Mouse (Mus musculus) liver, embryonic 14.5 days (tissue): Measurements from ENCODE around the gene Dlg2. TPM values are rescaled to one million over a fixed set of nuclear protein-coding genes. Genes with fewer than 3 reads are reported as not detected.

Experiments
- ATAC-seq: fragments of 200-750 bp; cut with Nextera tagmentation; 2 replicates; pipeline ENCODE4 v1.8.0; 2017; ENCODE audit warnings: moderate number of reproducible peaks, mild to moderate bottlenecking, moderate library complexity; ENCODE audit not compliant: insufficient read depth
- DNase-seq, 3 experiments: peaks; one replicate each; pipeline ENCODE4 v3.0.0-alpha.2; 2012 to 2013; ENCODE audit warnings: low read depth in 3 of 3, low spot score in 3 of 3
- H3K27ac ChIP-seq: fragments of 300-500 bp; sonication (generic); 2 replicates; pipeline ENCODE4 v1.5.1; 2014; ENCODE audit warnings: moderate library complexity, mild to moderate bottlenecking, control low read depth, inconsistent platforms
- H3K27me3 ChIP-seq: fragments of 300-500 bp; sonication (generic); 2 replicates; pipeline ENCODE4 v1.6.1; 2014; ENCODE audit warnings: mild to moderate bottlenecking, low read length, moderate library complexity; ENCODE audit not compliant: control insufficient read depth, insufficient read depth
- H3K36me3 ChIP-seq: fragments of 300-500 bp; sonication (generic); replicated peaks from 2 replicates; pipeline ENCODE4 v1.6.1; 2014; ENCODE audit warnings: low read depth; ENCODE audit not compliant: control insufficient read depth, insufficient read depth
- H3K4me1 ChIP-seq, 2 experiments: fragments of 200-500 bp in 1 of 2; fragments of 300-500 bp in 1 of 2; sonication (generic) in 1 of 2; replicated peaks; 2 replicates each; pipeline ENCODE4 v1.6.1; 2012 to 2014; ENCODE audit warnings: antibody characterized with exemption in 1 of 2, inconsistent platforms in 1 of 2, low read length in 1 of 2; ENCODE audit not compliant: control insufficient read depth in 2 of 2, insufficient read depth in 2 of 2
- H3K4me2 ChIP-seq: fragments of 300-500 bp; sonication (generic); 2 replicates; pipeline ENCODE4 v1.6.1; 2014; ENCODE audit warnings: low read depth, mild to moderate bottlenecking, control low read depth, moderate library complexity
- H3K4me3 ChIP-seq, 2 experiments: fragments of 200-500 bp in 1 of 2; fragments of 300-500 bp in 1 of 2; sonication (generic) in 1 of 2; 2 replicates each; pipeline ENCODE4 v1.5.1; 2012 to 2014; ENCODE audit warnings: low read depth in 2 of 2, low read length in 2 of 2, mild to moderate bottlenecking in 2 of 2, control low read depth in 1 of 2, inconsistent platforms in 1 of 2, moderate library complexity in 1 of 2; ENCODE audit not compliant: insufficient read depth in 1 of 2
- H3K9ac ChIP-seq: fragments of 300-500 bp; sonication (generic); replicated peaks from 2 replicates; pipeline ENCODE4 v1.6.1; 2014; ENCODE audit warnings: mild to moderate bottlenecking, control low read depth, moderate library complexity
- H3K9me3 ChIP-seq: fragments of 300-500 bp; sonication (generic); 2 replicates; pipeline ENCODE4 v1.6.1; 2016; ENCODE audit warnings: low read length, mixed read lengths; ENCODE audit not compliant: control insufficient read depth
- CTCF ChIP-seq: IDR thresholded peaks from 2 replicates; pipeline ENCODE4 v1.5.1; 2016; ENCODE audit warnings: antibody characterized with exemption, low read depth, control low read depth
- EP300 ChIP-seq: IDR thresholded peaks from 2 replicates; pipeline ENCODE4 v1.6.1; 2016; ENCODE audit warnings: antibody characterized with exemption, low read depth
- WGBS: fragments of 180-500 bp; shearing (Covaris S2); extraction: QIAGEN DNeasy Blood & Tissue Kit; methylation state at CpG from one replicate; pipeline ENCODE4 v1.1.7; 2014; ENCODE audit not compliant: insufficient replicate concordance; 5-methylcytosine and 5-hydroxymethylcytosine counted together
- polyA plus RNA-seq, 2 experiments: library from polyadenylated mRNA; depleted of rRNA in 1 of 2; stranded (reverse) in 1 of 2; unstranded in 1 of 2; fragments of >200 nt; fragmentation: Nextera tagmentation in 1 of 2; extraction: Ambion mirVana in 1 of 2; gene quantifications; 2 replicates each; pipeline versions ENCODE4 v1.2.1 to v1.2.3; 2012 to 2014

Gene Dlg2
- polyA plus RNA-seq, 2 experiments = 0.33 to 0.44 TPM

GRCm38 (mm10) chr7:92184371-92185059 is 1708.0 kb downstream of the Dlg2 start:
- Histone ChIP-seq H3K9me3 (no peaks in the 10 kb centered on the region), H3K9ac (no peak overlapping the region), H3K4me3 (no peak overlapping the region), H3K4me1 (no peaks in the 10 kb centered on the region), H3K27me3 (peaks cover 5% of the 10 kb centered on the region; the same call in 1 of the 2 replicates), H3K27ac (no peak overlapping the region), H3K4me2 (no peak overlapping the region), H3K36me3 (no peaks in the 10 kb centered on the region)
- no peak for ATAC-seq
- DNase-seq = no peak
- TF ChIP-seq EP300 (no peak), CTCF (no peak)
- 77% methylated on average over 7 of the region's 7 CpGs for WGBS

DNA sequence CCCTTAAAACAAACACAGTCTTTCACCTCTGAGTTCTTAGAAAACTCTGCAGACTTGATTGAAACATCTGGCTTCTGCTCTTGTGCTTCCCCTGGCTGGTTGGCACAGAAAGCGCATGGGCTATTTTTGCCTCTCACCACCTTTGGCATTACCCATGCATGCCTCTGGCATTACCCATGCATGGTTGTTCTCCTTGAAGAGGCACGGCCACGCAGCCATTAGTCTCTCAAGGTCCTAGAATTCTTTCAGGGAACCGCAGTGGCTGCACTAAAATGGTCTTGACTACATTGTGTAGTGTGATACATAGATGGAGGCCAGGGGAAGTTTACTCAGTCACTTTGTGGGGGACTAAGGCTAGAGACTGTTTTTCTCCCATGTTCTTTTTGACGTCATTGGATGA is 1709.9 kb downstream of the Dlg2 start:
- no peak for ATAC-seq

DNA sequence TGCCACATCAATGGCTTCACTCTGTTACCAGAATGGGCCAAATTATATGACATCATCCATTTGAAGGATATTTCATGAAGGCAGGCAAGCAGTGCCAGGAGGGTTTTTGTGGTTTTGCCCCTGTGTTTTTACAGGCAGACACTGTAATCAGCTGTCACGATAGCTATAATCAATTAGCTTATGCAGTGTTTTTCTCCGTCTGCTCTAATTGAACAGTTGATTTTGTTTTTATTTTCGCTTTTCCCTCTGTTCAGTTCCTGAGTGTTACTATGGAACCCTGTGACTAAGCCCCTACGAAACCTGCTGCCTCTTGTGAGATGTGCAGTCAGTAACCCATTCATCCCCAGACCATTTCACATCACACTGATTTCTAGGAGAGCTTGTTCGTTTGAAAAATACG is 1712.7 kb downstream of the Dlg2 start:
- no peak for TF ChIP-seq CTCF
- no peak for TF ChIP-seq EP300
- H3K4me1 ChIP-seq = no peaks in the 10 kb centered on the region
- 58% methylated on average over 6 of the region's 6 CpGs for WGBS
- H3K36me3 ChIP-seq = no peaks in the 10 kb centered on the region
- no peaks in the 10 kb centered on the region for H3K27me3 ChIP-seq
- ATAC-seq (no peak), DNase-seq (no peak)
- H3K9me3 ChIP-seq = no peaks in the 10 kb centered on the region
- H3K9ac ChIP-seq = no peak overlapping the region
- no peak overlapping the region for H3K4me3 ChIP-seq
- H3K27ac ChIP-seq = no peak overlapping the region
- H3K4me2 ChIP-seq = no peak overlapping the region

More for the DNA sequence above, 1709.9 kb downstream of the Dlg2 start:
- Histone ChIP-seq H3K36me3 (no peaks in the 10 kb centered on the region), H3K4me3 (no peak overlapping the region), H3K4me1 (no peaks in the 10 kb centered on the region), H3K27ac (no peak overlapping the region), H3K27me3 (no peaks in the 10 kb centered on the region), H3K4me2 (no peak overlapping the region), H3K9ac (no peak overlapping the region), H3K9me3 (no peaks in the 10 kb centered on the region)
- TF ChIP-seq CTCF (no peak), EP300 (no peak)
- WGBS = 62% methylated on average over 5 of the region's 5 CpGs
- no peak for DNase-seq

DNA sequence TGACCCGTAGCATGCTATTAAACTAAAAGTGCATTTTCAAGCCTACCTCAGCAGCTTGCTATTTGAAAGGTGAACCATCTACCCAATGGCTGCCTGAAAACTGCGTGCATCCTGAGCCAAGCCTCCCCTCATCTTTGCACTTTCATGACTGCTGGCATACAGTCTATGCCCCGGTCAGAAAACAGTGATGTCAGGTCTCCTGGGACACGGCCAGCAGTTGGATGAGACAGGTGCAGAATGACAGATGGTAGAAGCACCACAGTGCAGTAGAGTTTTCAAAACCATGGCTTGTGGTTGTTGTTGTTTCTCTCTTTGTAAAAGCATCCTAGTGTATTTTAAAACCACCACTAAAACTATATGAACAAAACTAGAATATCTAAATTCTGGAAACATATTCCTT is 1719.5 kb downstream of the Dlg2 start:
- TF ChIP-seq CTCF = no peak
- TF ChIP-seq EP300 = no peak
- Histone ChIP-seq H3K27ac (no peak overlapping the region), H3K36me3 (no peaks in the 10 kb centered on the region), H3K4me3 (no peak overlapping the region), H3K27me3 (no peaks in the 10 kb centered on the region), H3K9me3 (no peaks in the 10 kb centered on the region), H3K4me2 (no peak overlapping the region), H3K4me1 (no peaks in the 10 kb centered on the region), H3K9ac (no peak overlapping the region)
- DNase-seq (no peak), ATAC-seq (no peak)
- WGBS = 53% methylated on average over 4 of the region's 4 CpGs

- no peak overlapping the region for H3K4me3 ChIP-seq
- no peak overlapping the region for H3K9ac ChIP-seq
- DNase-seq (no peak), ATAC-seq (no peak)
- H3K27me3 ChIP-seq = no peaks in the 10 kb centered on the region
- H3K9me3 ChIP-seq = no peaks in the 10 kb centered on the region
- WGBS = 49% methylated on average over 3 of the region's 3 CpGs
- no peak for TF ChIP-seq CTCF
- TF ChIP-seq EP300 = no peak
- H3K27ac ChIP-seq = no peak overlapping the region
- H3K4me1 ChIP-seq = no peaks in the 10 kb centered on the region
- no peaks in the 10 kb centered on the region for H3K36me3 ChIP-seq
- no peak overlapping the region for H3K4me2 ChIP-seq
These were observed 1721.1 kb downstream of the Dlg2 start for GRCm38 (mm10) chr7:92197621-92198020.
